Mouse (Mus musculus) v-Abl transformed pro-B cells (cell line): ENCODE measurements around the gene Limch1.

Experiments used
- in situ Hi-C, 2 experiments: fragments of 400-800 bp; cut with MboI; formaldehyde crosslinking; loops; one replicate each; pipeline ENCODE4 v1.15.1; 2025; ENCODE audit not compliant: unreplicated experiment in 2 of 2

Gene Limch1

GRCm38 (mm10) chr5:66745390-66745995 lies at the start of gene Limch1:
Gene Limch1, plus strand, starts transcription at chr5:66745827.
- in situ Hi-C loops: no loop called here

DNA sequence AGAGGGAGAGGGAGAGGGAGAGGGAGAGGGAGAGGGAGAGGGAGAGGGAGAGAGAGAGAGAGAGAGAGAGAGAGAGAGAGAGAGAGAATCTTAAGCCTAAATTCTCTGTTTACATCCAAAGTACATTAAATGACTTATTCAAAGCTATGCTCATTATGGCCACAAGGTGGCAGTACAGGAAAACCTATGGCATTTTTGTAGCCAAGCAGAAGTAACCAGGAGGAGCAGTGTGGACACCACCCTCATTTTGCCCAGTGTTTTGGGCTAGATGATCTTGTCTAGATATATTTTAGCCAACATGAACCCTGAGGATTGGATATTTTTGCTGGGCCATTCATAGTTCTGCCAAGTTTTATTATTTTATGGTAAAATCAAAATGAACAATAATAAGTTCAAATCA lies 48.5 kb upstream of the Limch1 start:
- in situ Hi-C loops: loop anchor here (10.0 to 25.0 kb wide), 3 partner anchors 538 to 1040 kb away; no protein-coding TSS in a partner anchor

GRCm38 (mm10) chr5:66699911-66700310 lies 45.7 kb upstream of the Limch1 start:
- in situ Hi-C loops: loop anchor here (10.0 to 25.0 kb wide), 4 partner anchors 305 to 1037 kb away; no protein-coding TSS in a partner anchor

- in situ Hi-C loops: loop anchor here in 1 of 2 experiments (10.0 kb wide), 1 partner anchor 303 kb away; no protein-coding TSS in a partner anchor
Observed at GRCm38 (mm10) chr5:66701951-66702350, 43.7 kb upstream of the Limch1 start.

DNA sequence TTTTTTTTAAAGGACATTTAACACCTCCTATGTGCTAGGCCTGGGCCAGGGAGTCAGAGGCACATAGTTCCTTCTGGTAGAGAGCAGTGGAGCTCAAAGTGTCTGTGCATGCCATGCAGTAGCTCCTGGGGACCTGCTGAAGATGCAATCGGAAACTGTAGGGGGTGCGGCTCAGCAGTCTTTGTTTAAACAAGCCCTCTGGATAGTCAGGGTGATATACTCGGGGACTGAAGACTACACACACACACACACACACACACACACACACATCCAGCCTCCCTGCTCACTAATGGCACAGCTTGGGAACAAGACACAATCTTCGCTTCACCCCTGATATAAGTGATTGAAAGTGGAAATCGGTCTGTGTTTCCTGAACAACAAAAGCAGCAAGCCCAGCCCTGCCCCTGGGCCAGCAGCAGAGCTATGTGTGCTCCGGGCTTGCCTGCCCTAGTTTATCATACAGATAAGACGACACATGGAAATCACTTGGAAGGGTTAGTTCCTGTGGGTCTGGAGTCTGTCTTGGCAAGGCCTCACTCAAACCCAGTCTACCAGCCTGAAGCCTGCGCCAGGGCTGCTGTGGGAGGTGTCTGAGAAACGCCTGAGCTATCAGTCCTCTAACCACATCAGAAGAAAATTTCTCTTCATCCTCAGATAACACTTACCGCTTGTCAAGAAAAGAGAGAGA lies 42.2 kb upstream of the Limch1 start:
- in situ Hi-C loops: loop anchor here in 1 of 2 experiments (10.0 kb wide), 1 partner anchor 301 kb away; no protein-coding TSS in a partner anchor

DNA sequence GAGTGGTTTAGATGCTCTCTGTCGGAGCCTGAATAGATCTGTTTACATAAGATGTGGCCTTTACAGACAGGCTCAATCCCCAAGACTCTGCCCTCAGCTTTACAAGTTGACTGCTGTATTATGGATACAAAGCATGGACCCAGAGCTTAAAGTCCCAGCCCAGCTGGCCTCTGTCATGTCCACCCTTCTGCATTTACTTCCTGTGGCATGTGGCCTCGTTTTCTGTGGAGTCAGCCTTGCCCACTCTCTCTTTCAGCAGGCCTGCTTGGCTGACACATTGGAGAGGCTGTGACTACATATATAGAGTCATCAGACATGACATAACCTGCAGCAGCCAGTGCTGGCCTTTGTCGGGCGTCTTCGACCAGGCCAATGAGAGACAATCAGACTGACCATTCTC lies 37.8 kb upstream of the Limch1 start:
- in situ Hi-C loops: loop anchor here in 1 of 2 experiments (10.0 kb wide), 1 partner anchor 297 kb away; no protein-coding TSS in a partner anchor

GRCm38 (mm10) chr5:66710445-66711019 lies 35.1 kb upstream of the Limch1 start:
- in situ Hi-C loops: no loop called here

DNA sequence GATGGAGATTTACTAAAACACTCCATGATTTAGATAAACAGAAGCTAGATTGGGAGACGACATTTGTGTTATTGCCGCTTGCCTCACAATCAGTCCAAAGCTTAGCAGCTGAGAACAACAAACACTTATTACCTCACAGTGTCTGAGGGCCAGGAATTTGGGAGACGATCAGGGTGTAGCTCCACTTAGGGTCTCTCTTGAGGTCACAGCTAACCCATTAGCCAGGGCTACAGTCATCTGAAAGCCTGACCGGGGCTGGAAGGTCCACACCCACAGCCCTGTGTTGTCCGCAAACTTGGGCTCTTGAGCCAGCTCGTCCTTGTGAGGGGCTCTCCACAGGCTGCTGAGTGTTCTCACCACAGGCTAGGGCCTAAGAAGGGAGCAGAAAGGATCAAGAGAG lies 32.8 kb upstream of the Limch1 start:
- in situ Hi-C loops: no loop called here

GRCm38 (mm10) chr5:66715498-66715931 lies 30.1 kb upstream of the Limch1 start:
- in situ Hi-C loops: no loop called here

DNA sequence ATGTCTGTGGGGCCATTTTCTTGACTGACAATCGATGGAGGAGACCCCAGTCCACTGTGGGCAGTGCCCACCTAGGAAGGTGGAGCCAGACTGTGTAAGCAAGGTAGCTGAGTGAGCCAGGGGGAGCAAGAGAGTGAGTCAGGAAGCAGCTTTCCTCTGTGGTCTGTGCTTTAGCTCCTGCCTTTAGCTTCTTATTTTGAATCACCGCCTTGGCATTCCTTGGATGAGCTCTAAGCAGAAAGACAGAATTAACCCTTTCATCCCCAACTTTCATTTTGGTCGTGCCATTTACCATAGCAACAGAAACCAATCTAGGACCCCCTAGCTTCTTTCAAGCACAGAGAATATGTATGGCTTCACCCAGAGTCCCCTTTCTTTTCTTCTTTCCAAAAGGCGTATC lies 27.7 kb upstream of the Limch1 start:
- in situ Hi-C loops: no loop called here

DNA sequence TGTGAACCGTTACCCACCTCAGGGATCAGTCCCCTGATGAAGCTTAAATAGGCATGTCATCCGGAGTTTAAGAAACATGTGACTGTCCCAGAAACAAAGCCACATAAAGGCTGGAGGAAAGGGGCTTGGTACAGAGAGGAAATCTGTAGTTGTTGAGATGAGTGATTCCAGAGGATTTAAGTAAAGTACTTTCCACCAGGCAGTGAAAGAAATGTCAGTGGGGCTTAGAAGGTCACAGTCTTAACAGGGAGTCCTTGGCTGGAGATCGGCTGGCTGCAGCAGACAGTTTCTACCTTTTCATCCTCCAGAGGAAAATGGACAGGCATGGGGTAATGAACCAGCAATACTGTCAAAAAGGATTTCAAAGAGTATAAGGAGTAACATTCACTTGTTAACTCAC lies 27.2 kb upstream of the Limch1 start:
- in situ Hi-C loops: no loop called here

DNA sequence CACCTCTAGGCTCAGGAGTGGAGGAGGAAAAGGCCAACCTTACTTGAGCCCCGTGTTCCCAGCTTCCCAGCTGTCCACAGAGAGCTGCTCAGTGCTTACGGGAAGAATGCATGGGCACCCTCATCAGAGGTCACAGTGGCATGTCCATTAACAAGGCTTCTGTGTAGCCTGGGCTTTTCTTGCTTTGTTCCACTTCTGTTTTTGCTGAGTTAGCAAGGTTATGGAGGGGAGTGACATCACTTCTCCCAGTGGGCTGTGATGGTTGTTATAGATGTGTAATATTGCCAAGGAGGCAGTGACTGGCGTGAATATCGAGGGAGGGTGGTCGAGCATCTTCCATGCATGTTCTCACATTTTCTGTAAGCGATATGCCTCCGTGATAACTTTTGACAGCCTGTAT lies 26.7 kb upstream of the Limch1 start:
- in situ Hi-C loops: no loop called here

DNA sequence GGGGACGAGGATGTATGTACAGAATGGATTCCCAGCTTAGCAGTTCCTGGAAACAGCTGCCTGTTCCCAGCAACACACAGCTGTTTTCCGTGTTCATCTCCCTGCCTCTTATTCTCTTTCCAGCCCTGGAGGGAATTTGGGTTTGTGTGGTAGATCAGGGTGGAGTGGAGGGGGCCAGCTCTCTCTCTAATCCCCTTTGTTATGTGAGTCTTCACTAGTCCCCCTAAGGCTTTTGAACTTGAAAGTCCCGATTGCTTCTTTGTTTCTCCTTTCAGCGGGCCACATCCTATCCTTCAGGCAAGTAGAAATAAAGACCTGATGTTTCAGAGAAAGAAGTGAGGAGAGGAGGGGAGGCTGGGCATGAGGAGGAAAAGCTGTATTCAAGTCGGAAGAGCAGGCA lies 24.7 kb upstream of the Limch1 start:
- in situ Hi-C loops: no loop called here

DNA sequence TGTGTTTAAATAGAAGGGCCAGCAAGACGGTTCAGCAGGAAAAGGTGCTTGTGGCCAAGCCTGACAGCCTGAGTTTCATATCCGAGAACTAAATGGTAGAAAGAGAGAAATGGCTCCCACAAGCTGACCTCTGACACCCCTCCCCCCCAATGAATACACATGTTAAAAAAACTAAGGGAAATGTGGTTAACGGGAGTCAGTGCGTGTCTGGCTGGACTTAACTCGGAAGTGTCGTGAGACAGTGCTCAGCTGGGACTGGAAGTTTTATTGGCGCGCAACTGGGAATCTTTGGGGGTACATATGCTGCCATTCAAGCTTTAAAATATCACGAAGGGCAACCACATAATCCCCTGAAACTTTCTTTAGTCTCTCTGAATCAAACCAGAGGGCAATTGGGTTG lies 23.0 kb upstream of the Limch1 start:
- in situ Hi-C loops: no loop called here

GRCm38 (mm10) chr5:66723037-66723436 lies 22.6 kb upstream of the Limch1 start:
- in situ Hi-C loops: no loop called here

- in situ Hi-C loops: no loop called here
Observed at GRCm38 (mm10) chr5:66723626-66724025, 22.0 kb upstream of the Limch1 start.

DNA sequence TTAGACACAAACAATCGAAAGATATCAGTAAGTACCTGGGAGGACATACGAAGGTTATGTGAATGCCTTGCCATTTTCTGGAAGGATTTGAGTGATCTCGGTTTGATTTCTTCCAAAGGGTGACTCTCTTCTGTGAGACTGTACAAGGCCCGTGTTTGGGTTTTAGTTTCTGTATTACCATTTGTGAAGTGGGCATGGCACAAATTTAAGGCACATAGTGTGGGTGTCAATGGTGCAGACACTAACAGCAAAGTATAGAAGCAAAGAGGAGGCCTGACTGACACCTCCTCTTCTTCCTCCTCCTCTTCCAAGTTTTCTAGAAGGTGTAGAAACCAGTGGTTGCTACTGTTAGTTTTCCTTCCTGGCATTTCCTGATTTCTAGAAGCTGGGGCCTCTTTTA lies 16.3 kb upstream of the Limch1 start:
- in situ Hi-C loops: no loop called here

DNA sequence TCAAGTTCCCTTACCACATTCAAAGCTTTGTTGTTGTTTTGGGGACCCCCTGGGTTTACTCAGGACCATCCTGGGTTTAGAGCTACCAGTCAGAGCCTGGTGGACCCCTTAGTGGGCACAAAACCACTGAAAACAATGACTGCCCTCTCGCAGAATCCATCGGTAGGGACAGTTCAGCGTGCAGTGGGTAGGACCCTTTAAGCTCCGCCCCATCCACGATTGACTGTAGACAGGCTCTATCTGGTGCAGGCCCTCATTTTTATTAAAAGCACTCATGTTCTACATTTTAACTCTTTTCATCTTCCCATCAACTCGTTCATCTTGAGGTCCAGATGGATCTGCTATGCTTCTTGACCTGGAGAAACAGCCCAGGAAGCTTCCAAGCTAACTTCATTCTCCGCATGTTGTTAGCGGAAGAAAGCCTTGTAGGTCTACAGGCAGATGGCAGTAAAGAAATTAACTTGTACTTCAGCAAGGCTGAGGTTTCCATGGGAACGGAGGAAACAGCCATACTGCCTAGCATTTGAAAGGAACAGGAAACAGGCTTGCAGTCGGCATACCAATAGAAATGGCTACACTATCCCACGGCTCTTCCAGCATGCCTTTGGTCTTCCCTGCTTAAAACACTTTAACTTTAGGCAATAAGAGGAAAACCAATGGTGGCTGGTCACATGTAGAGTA lies 14.9 kb upstream of the Limch1 start:
- in situ Hi-C loops: no loop called here

GRCm38 (mm10) chr5:66731302-66731697 lies 14.3 kb upstream of the Limch1 start:
- in situ Hi-C loops: no loop called here

GRCm38 (mm10) chr5:66733556-66733955 lies 12.1 kb upstream of the Limch1 start:
- in situ Hi-C loops: no loop called here

DNA sequence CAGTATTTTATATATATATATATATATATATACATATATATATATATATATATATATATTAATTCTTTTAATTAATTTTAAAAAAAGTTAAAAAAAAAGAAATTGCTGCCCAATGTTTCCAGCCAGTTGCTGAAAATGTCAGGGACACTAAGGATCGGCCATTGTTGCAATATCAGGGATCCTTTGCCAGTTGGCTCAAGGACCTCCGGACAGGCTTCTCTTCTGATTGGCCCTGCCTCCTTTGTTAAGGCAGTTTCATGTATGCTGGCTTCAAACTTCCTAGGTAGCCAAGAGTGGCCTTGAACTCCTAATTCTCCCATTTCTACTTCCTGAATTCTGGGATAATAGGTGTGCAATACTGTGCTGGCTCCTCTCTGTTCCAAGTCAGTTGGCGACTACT lies 6.3 kb upstream of the Limch1 start:
- in situ Hi-C loops: no loop called here
